Mouse (Mus musculus): ENCODE measurements around the gene Arid3c. TPM values are rescaled to one million over a fixed set of nuclear protein-coding genes. Genes with fewer than 3 reads are reported as not detected.
"Not testable (repeated sequence)": the region's sequence is repeated elsewhere in the genome, so short reads cannot be mapped to it uniquely, and the experiment has no call there.

Arid3c gene
- not detected for total RNA-seq (2021)
- polyA plus RNA-seq (2012; rRNA removed) = not detected in 2 replicates
- long read RNA-seq = 0 reads

DNA sequence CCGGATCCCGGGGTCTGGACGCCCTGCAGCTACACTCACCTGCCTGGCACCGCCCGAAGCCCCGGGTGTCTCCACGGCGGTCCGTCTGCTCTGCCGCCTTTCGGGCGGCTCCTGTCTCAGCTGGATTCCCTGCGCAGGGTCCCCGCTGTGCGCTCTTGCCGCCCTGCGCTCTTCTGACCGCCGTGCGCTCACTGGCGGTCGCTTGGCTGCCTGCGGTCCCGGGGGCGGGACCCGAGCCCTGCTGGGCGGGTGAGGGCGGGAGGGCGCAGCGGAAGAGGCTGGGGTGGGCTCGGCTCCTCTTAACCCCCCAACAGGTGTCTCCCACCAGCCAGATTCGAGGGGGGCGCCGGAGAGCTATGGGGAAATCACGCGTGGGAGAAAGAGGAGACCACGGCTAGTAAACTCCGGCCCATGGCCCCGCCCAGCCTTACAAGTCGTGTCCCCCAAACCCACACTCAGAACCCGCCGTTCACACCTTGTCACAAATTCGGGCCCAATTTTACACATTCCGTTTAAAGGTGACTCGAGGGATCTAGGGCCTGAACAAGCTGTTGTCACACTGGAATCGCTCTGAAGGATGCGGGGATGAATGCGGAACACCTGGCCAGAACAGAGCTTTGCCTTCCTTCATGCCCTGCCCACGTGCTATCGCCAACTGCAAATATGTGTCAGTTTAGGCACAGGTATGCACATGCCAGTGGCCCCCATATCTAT is at the start of gene Arid3c:
TSS of gene Arid3c (minus strand) at position 91 of the 714 bp plus-strand sequence.
- Histone ChIP-seq H3K4me3 (peak within 1 kb of the TSS; percentile 20; the same call in 1 of the 2 replicates), H3K27ac (no peak within 1 kb of the TSS), H3K27me3 (ENCODE audit: control insufficient read depth, insufficient read depth, low read length) (peaks cover 11% of the 10 kb centered on the region), H3K4me1 (ENCODE audit: control insufficient read depth, insufficient read depth, low read length) (no peaks in the 10 kb centered on the region), H3K9ac (ENCODE audit: low read depth, low read length) (no peak within 1 kb of the TSS), H3K36me3 (ENCODE audit: control insufficient read depth, insufficient read depth, low read length) (no peaks in the 10 kb centered on the region), H3K79me2 (replicated peaks; ENCODE audit: control insufficient read depth, insufficient read depth, low read length) (no peaks in the 10 kb centered on the region)
- DNase-seq = no peak
- TF ChIP-seq CTCF (IDR thresholded peaks at IDR 0.05) = no peak
- TF ChIP-seq POLR2A (IDR thresholded peaks at IDR 0.05; ENCODE audit: insufficient read depth, low read depth, low read length) = no peak
- no peak for TF ChIP-seq EP300 (IDR thresholded peaks at IDR 0.05; ENCODE audit: insufficient read depth, low read depth, low read length)
- WGBS = 2% methylated on average over 47 of the region's 50 CpGs
- intact Hi-C loops (cut with DNase I) = no loop called here

GRCm38 (mm10) chr4:41775840-41776239 is 44.9 kb upstream of the Arid3c start:
- H3K27me3 ChIP-seq (ENCODE audit: control insufficient read depth, insufficient read depth, low read length); H3K36me3 ChIP-seq (ENCODE audit: control insufficient read depth, insufficient read depth, low read length); H3K79me2 ChIP-seq (replicated peaks; ENCODE audit: control insufficient read depth, insufficient read depth, low read length); DNase-seq; H3K9ac ChIP-seq (ENCODE audit: low read depth, low read length); H3K27ac ChIP-seq; H3K4me3 ChIP-seq; H3K4me1 ChIP-seq (ENCODE audit: control insufficient read depth, insufficient read depth, low read length): not testable (repeated sequence)
- WGBS = 86% methylated on average over 1 of the region's 1 CpGs
- intact Hi-C loops (cut with DNase I) = loop anchor here (2.0 kb wide), 1 partner anchor 17 kb away; no protein-coding TSS in a partner anchor

DNA sequence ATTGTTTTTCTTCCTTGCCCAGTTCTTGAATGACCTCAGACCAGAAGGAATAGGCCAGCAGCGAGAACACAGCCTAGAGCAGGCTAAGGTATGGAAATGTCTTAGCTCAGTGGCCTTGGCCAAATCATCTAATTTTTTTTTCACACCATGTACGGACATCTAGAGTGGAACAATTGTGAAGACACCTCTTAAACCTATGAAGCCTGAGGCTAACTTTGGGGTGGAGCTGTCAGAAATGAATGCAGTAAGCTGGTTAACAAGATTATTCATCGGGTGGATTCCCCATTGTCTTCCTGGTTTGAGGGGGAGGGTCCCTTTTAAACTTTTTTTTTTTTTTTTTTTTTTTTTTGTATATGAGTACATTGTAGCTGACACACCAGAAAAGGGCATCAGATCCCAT is 43.6 kb upstream of the Arid3c start:
- not testable (repeated sequence) for H3K9ac ChIP-seq (ENCODE audit: low read depth, low read length); H3K27me3 ChIP-seq (ENCODE audit: control insufficient read depth, insufficient read depth, low read length); DNase-seq; H3K4me1 ChIP-seq (ENCODE audit: control insufficient read depth, insufficient read depth, low read length); H3K4me3 ChIP-seq; H3K36me3 ChIP-seq (ENCODE audit: control insufficient read depth, insufficient read depth, low read length); H3K79me2 ChIP-seq (replicated peaks; ENCODE audit: control insufficient read depth, insufficient read depth, low read length)
- intact Hi-C loops (cut with DNase I) = loop anchor here (2.0 kb wide), 1 partner anchor 16 kb away; no protein-coding TSS in a partner anchor
- 77% methylated on average over 3 of the region's 3 CpGs for WGBS
- H3K27ac ChIP-seq = peak overlapping the region; percentile 59

DNA sequence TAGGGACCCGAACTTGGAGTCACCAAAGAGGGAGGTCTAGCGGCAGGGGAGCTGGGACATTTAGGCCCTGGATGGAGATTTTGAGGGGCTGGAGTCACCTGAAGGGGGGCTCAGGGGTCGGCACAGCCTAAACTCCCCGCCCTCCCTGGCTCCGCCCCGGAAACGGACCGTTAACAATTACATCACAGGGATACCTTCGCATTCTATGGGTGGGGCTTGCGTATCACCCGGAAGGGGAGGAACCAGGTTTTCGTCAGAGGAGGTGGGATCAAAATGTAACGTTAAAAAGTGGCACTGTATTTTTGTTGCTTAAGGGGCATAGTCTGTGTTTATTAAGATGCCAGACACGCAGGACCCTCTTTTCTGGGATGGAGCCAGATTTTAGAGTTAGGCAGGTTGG is 43.1 kb upstream of the Arid3c start, which contains the start of gene Ccl27a:
TSS of gene Ccl27a (minus strand) at position 246 of the 400 bp plus-strand sequence.
- WGBS = 8% methylated on average over 12 of the region's 14 CpGs
- Histone ChIP-seq H3K9ac (ENCODE audit: low read depth, low read length) (peak within 1 kb of the TSS; percentile 46; the same call in 1 of the 2 replicates), H3K4me3 (peak within 1 kb of the TSS; percentile 39; the same call in 1 of the 2 replicates), H3K27ac (peak within 1 kb of the TSS; percentile 59)
- not testable (repeated sequence) for H3K79me2 ChIP-seq (replicated peaks; ENCODE audit: control insufficient read depth, insufficient read depth, low read length); H3K27me3 ChIP-seq (ENCODE audit: control insufficient read depth, insufficient read depth, low read length); H3K4me1 ChIP-seq (ENCODE audit: control insufficient read depth, insufficient read depth, low read length); H3K36me3 ChIP-seq (ENCODE audit: control insufficient read depth, insufficient read depth, low read length)
- intact Hi-C loops (cut with DNase I) = loop anchor here (2.0 kb wide), 1 partner anchor 15 kb away; no protein-coding TSS in a partner anchor
- peak; percentile 77 to 84 for DNase-seq

DNA sequence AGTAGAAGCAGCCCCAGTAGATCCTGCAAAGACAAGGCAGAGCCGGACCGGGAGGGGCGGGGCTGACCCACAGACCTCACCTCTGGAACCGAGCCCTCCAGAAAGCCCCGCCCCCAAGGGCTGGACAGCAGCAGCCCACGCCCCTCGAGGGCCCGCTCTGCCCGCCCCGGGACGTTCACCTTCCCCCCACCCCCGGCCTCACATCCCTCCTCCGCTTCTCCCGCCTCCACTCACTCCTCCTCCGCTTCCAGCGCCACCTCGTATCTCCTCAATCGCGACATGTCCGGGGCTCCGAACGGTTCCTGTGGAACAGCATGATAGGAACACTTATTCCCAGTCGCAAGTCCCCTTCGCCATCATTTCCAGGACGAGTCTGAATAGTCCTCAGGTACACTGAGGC is 42.6 kb upstream of the Arid3c start:
- H3K27me3 ChIP-seq (ENCODE audit: control insufficient read depth, insufficient read depth, low read length); H3K79me2 ChIP-seq (replicated peaks; ENCODE audit: control insufficient read depth, insufficient read depth, low read length); H3K27ac ChIP-seq; H3K36me3 ChIP-seq (ENCODE audit: control insufficient read depth, insufficient read depth, low read length); H3K4me1 ChIP-seq (ENCODE audit: control insufficient read depth, insufficient read depth, low read length); intact Hi-C loops (cut with DNase I): not testable (repeated sequence)
- peak; percentile 34; the same call in 1 of the 2 replicates for TF ChIP-seq POLR2A (IDR thresholded peaks at IDR 0.05; ENCODE audit: insufficient read depth, low read depth, low read length)
- peak overlapping the region; percentile 46; the same call in 1 of the 2 replicates for H3K9ac ChIP-seq (ENCODE audit: low read depth, low read length)
- H3K4me3 ChIP-seq = peak overlapping the region; percentile 39; the same call in 1 of the 2 replicates
- 2% methylated on average over 19 of the region's 25 CpGs for WGBS
- peak; percentile 79 to 85 for DNase-seq

DNA sequence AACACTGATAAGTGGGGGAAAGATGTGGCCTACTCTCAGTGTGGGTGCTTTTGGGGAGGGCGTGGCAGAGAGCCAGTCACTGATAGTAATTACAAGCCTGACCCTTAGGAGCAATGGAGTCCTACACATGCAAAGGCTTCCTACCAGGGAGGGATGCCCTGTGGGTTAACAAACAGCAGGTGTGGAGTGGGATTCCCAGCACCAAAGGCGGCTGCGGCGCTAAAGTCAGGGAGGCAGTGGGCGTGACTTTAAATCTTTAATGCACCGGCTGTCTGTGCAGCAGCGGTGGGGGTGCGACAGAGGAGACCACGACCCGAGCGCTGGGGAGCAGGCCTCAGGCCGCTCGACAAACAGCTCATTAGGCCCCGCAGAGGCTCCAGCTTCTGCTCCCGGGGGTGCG is 42.0 kb upstream of the Arid3c start:
- H3K9ac ChIP-seq (ENCODE audit: low read depth, low read length); H3K4me1 ChIP-seq (ENCODE audit: control insufficient read depth, insufficient read depth, low read length); H3K79me2 ChIP-seq (replicated peaks; ENCODE audit: control insufficient read depth, insufficient read depth, low read length); DNase-seq; H3K27ac ChIP-seq; H3K36me3 ChIP-seq (ENCODE audit: control insufficient read depth, insufficient read depth, low read length); intact Hi-C loops (cut with DNase I); H3K27me3 ChIP-seq (ENCODE audit: control insufficient read depth, insufficient read depth, low read length): not testable (repeated sequence)
- WGBS = 12% methylated on average over 9 of the region's 16 CpGs
- H3K4me3 ChIP-seq = peak overlapping the region; percentile 34; the same call in 1 of the 2 replicates

- whole genome bisulfite sequencing = 79% methylated on average over 10 of the region's 10 CpGs
- H3K27ac ChIP-seq; H3K79me2 ChIP-seq (replicated peaks; ENCODE audit: control insufficient read depth, insufficient read depth, low read length); H3K4me1 ChIP-seq (ENCODE audit: control insufficient read depth, insufficient read depth, low read length); H3K36me3 ChIP-seq (ENCODE audit: control insufficient read depth, insufficient read depth, low read length); H3K4me3 ChIP-seq; intact Hi-C loops (cut with DNase I); H3K27me3 ChIP-seq (ENCODE audit: control insufficient read depth, insufficient read depth, low read length); DNase-seq; H3K9ac ChIP-seq (ENCODE audit: low read depth, low read length): not testable (repeated sequence)
Observed at GRCm38 (mm10) chr4:41767301-41767700, 36.4 kb upstream of the Arid3c start.

GRCm38 (mm10) chr4:41763176-41763575 is 32.2 kb upstream of the Arid3c start:
- not testable (repeated sequence) for H3K79me2 ChIP-seq (replicated peaks; ENCODE audit: control insufficient read depth, insufficient read depth, low read length); H3K4me1 ChIP-seq (ENCODE audit: control insufficient read depth, insufficient read depth, low read length)

GRCm38 (mm10) chr4:41762688-41763114 is 31.8 kb upstream of the Arid3c start:
- DNase-seq = peak; percentile 73 to 79
- H3K79me2 ChIP-seq (replicated peaks; ENCODE audit: control insufficient read depth, insufficient read depth, low read length); H3K4me1 ChIP-seq (ENCODE audit: control insufficient read depth, insufficient read depth, low read length); H3K27me3 ChIP-seq (ENCODE audit: control insufficient read depth, insufficient read depth, low read length); H3K4me3 ChIP-seq; H3K9ac ChIP-seq (ENCODE audit: low read depth, low read length); intact Hi-C loops (cut with DNase I); H3K27ac ChIP-seq; H3K36me3 ChIP-seq (ENCODE audit: control insufficient read depth, insufficient read depth, low read length): not testable (repeated sequence)
- 44% methylated on average over 8 of the region's 8 CpGs for WGBS

More at GRCm38 (mm10) chr4:41763176-41763575, 32.2 kb upstream of the Arid3c start:
- H3K27me3 ChIP-seq (ENCODE audit: control insufficient read depth, insufficient read depth, low read length); H3K9ac ChIP-seq (ENCODE audit: low read depth, low read length); intact Hi-C loops (cut with DNase I); H3K27ac ChIP-seq; H3K4me3 ChIP-seq; DNase-seq; H3K36me3 ChIP-seq (ENCODE audit: control insufficient read depth, insufficient read depth, low read length): not testable (repeated sequence)
- 68% methylated on average over 3 of the region's 6 CpGs for WGBS

Measured in heart, adult 2 months (tissue).